Mouse (Mus musculus): Measurements from ENCODE around the gene Sez6l2. TPM values are rescaled to one million over a fixed set of nuclear protein-coding genes. Genes with fewer than 3 reads are reported as not detected.

Sez6l2 gene
- total RNA-seq, 2 experiments from 2014 or later: 421 to 427 TPM

GRCm38 (mm10) chr7:126961965-126962364 is 11.6 kb downstream of the Sez6l2 start:
- no peak for TF ChIP-seq CTCF (IDR thresholded peaks at IDR 0.05)
- DNase-seq (ENCODE audit: extremely low spot score in 1 of 2, low spot score in 2 of 2): no peak
- intact Hi-C loops (cut with DNase I): no loop called here
- H3K4me3 ChIP-seq: no peak overlapping the region
- H3K27ac ChIP-seq: peak overlapping the region; percentile 40; the same call in 1 of the 2 replicates

GRCm38 (mm10) chr7:126963548-126964286 is 13.4 kb downstream of the Sez6l2 start:
- H3K4me3 ChIP-seq: no peak overlapping the region
- no peak for DNase-seq (ENCODE audit: extremely low spot score in 1 of 2, low spot score in 2 of 2)
- no peak overlapping the region for H3K27ac ChIP-seq
- peak; percentile 40 for TF ChIP-seq CTCF (IDR thresholded peaks at IDR 0.05)
- intact Hi-C loops (cut with DNase I): no loop called here

DNA sequence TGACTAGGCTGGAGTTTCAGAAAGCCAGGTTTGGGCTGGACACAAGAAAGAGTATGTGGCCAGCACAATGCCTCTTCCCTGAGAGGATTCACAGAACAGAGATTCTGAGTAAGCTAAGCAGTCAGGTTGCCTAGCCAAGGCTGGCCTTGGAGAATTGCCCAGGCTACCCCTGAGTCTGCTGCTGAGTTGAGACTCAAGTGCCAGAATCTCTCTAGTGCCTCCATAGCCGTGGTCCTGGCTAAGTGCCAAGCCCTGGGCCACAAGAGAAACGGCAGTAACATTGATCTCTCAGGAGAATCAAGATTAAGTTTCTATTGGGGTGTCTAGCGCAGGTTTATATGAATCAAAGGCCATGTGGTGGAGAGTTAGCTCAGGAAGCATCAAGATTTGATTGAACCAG is 15.2 kb downstream of the Sez6l2 start:
- no peak overlapping the region for H3K27ac ChIP-seq
- intact Hi-C loops (cut with DNase I): no loop called here
- DNase-seq (ENCODE audit: extremely low spot score in 1 of 2, low spot score in 2 of 2): no peak
- no peak overlapping the region for H3K4me3 ChIP-seq
- no peak for TF ChIP-seq CTCF (IDR thresholded peaks at IDR 0.05)

GRCm38 (mm10) chr7:126967361-126967760 is 17.0 kb downstream of the Sez6l2 start:
- intact Hi-C loops (cut with DNase I): no loop called here
- Histone ChIP-seq H3K4me3 (no peak overlapping the region), H3K27ac (no peak overlapping the region)
- DNase-seq (ENCODE audit: extremely low spot score in 1 of 2, low spot score in 2 of 2): no peak
- TF ChIP-seq CTCF (IDR thresholded peaks at IDR 0.05): no peak

GRCm38 (mm10) chr7:126975493-126975892 is 25.1 kb downstream of the Sez6l2 start:
- no peak for TF ChIP-seq CTCF (IDR thresholded peaks at IDR 0.05)
- H3K27ac ChIP-seq: peak overlapping the region; percentile 100
- DNase-seq (ENCODE audit: extremely low spot score in 1 of 2, low spot score in 2 of 2): no peak
- intact Hi-C loops (cut with DNase I): no loop called here
- H3K4me3 ChIP-seq: peak overlapping the region; percentile 7; the same call in 1 of the 2 replicates

DNA sequence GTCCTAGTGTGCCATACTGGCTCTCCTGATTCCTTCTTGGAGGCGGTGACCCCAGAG is 25.4 kb downstream of the Sez6l2 start, which contains the start of gene Cdipt:
Gene Cdipt, plus strand, starts transcription at position 22 of the 57 bp plus-strand sequence.
- DNase-seq (ENCODE audit: extremely low spot score in 1 of 2, low spot score in 2 of 2): no peak
- H3K27ac ChIP-seq: peak within 1 kb of the TSS; percentile 100
- no peak for TF ChIP-seq CTCF (IDR thresholded peaks at IDR 0.05)
- intact Hi-C loops (cut with DNase I): no loop called here
- H3K4me3 ChIP-seq: peak within 1 kb of the TSS; percentile 99

DNA sequence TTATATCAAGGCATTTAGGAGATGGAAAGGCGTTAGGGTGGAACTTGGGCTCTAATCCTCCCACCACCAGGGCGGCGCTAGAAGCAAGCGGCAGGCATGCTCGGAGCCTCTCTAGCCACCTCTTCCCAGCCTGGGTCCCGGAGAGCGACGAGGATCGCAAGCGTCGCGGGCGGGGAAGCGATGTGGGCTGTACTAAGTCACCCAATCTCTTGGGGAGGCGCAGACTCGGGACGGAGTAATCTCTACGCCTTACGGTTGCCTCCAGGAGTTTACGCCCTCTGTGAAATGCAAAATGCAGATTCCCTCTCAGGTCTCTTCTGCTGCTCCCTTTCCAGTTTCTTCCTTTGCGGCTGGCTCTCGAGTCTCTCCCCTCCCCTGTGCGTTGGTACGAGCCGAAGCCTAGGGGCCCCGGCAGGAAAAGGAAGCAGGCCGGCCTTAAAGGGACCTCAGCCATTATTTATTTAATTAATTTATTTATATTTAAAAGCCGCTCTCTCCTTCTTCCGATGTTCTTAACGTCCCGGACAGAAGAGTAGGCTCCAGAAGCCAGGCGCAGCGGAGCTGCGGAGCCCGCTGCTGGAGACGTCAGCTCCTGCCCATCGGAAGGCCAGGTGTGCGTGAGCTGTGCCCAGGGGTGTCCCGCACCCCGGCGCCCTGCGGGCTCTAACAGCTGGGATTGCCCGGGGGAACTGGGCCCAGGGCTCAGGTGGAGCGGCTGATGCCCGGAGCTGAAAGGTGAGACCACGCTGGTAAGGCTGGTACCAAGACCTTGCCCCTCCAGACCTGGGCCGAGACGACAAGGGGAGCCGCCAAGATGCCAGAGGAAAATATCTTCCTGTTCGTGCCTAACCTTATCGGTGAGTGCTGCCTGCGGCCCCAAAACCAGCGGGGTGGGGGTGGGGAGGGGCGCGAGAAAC is 25.8 kb downstream of the Sez6l2 start, which contains the start of gene Cdiptos:
Gene Cdiptos, minus strand, starts transcription at position 149 of the 917 bp plus-strand sequence.
- Histone ChIP-seq H3K4me3 (peak within 1 kb of the TSS; percentile 99), H3K27ac (peak within 1 kb of the TSS; percentile 100)
- DNase-seq (ENCODE audit: extremely low spot score in 1 of 2, low spot score in 2 of 2): peak; percentile 94 to 96
- TF ChIP-seq CTCF (IDR thresholded peaks at IDR 0.05): peak; percentile 99
- intact Hi-C loops (cut with DNase I): loop anchor here (1.0 to 2.0 kb wide), 2 partner anchors 41 to 51 kb away; partner anchors contain the start of genes Maz, Pagr1a and Pagr1b

- H3K27ac ChIP-seq: peak overlapping the region; percentile 100
- intact Hi-C loops (cut with DNase I): loop anchor here (1.0 to 2.0 kb wide), 2 partner anchors 40 to 50 kb away; partner anchors contain the start of genes Maz, Pagr1a and Pagr1b
- DNase-seq (ENCODE audit: extremely low spot score in 1 of 2, low spot score in 2 of 2): no peak
- peak overlapping the region; percentile 99 for H3K4me3 ChIP-seq
- TF ChIP-seq CTCF (IDR thresholded peaks at IDR 0.05): no peak
Observed at GRCm38 (mm10) chr7:126976878-126977459, 26.6 kb downstream of the Sez6l2 start.

DNA sequence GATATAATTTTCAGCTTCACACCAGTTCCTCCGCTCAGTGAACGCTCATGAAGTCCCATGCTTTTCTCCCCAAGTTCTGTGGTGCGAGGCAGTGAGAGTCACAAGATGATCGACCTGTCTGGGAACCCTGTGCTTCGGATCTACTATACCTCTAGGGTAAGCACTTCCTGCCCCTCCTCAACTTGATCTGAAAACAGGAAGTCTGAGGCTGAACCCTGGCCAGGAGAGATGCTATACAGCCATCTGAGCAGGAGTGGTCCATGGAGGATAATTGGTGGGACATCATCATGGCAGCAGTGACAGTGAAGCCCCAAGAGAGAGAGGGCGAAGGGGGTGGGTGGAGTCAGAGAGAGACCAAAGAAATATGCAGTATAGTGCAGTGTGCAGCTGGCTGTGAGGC is 28.5 kb downstream of the Sez6l2 start:
- no peak for TF ChIP-seq CTCF (IDR thresholded peaks at IDR 0.05)
- Histone ChIP-seq H3K27ac (no peak overlapping the region), H3K4me3 (no peak overlapping the region)
- intact Hi-C loops (cut with DNase I): no loop called here
- no peak for DNase-seq (ENCODE audit: extremely low spot score in 1 of 2, low spot score in 2 of 2)

DNA sequence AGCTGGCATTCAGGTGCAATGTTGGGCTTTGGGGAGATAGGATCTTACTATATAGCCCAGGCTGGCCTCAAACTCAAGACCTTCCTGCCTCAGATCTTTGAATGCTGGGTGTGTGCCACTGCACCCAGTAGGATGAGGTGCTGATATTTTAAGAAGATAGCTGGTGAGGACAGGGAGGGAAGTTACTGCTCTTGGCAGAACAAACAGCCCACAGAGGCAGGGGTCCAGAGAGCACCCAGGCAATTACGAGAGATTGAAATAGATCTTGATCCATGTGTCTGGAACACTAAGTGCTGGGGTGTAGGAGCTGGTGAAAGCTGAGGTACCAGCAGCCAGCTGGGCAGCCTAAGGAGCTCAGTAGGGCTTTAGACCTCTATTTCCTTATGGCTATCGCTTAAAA is 31.2 kb downstream of the Sez6l2 start:
- no peak for TF ChIP-seq CTCF (IDR thresholded peaks at IDR 0.05)
- Histone ChIP-seq H3K4me3 (no peak overlapping the region), H3K27ac (no peak overlapping the region)
- DNase-seq (ENCODE audit: extremely low spot score in 1 of 2, low spot score in 2 of 2): no peak
- intact Hi-C loops (cut with DNase I): no loop called here

DNA sequence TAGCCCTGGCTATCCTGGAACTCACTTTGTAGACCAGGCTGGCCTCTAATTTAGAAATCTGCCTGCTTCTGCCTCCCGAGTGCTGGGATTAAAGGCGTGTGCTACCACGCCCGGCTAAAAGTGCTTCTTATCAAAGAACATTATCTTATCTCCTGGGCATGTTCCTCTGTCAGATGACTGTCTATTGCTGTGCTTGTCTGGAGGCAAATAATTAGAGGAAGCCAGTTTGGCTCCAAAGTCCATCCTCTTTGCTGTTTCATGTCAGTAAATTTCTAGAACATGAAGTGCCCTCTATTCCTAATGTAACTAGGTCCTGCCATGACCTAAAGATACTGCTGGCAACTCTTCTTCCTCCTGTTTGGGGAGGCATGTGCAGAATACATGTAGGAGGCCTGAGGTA is 31.7 kb downstream of the Sez6l2 start:
- intact Hi-C loops (cut with DNase I): no loop called here
- no peak overlapping the region for H3K4me3 ChIP-seq

GRCm38 (mm10) chr7:126983113-126983512 is 32.8 kb downstream of the Sez6l2 start:
- H3K27ac ChIP-seq: peak overlapping the region; percentile 28; the same call in 1 of the 2 replicates
- no peak for TF ChIP-seq CTCF (IDR thresholded peaks at IDR 0.05)
- intact Hi-C loops (cut with DNase I): no loop called here
- no peak overlapping the region for H3K4me3 ChIP-seq
- DNase-seq (ENCODE audit: extremely low spot score in 1 of 2, low spot score in 2 of 2): no peak

More for the DNA sequence above, 31.7 kb downstream of the Sez6l2 start:
- no peak for DNase-seq (ENCODE audit: extremely low spot score in 1 of 2, low spot score in 2 of 2)
- H3K27ac ChIP-seq: no peak overlapping the region
- no peak for TF ChIP-seq CTCF (IDR thresholded peaks at IDR 0.05)

All from left cerebral cortex, adult 2 months (tissue).